Mouse (Mus musculus) myocyte (in vitro differentiated cells): ENCODE results near the gene Asphd1.

Source experiments
- CEBPB ChIP-seq: IDR thresholded peaks from 2 replicates; pipeline ENCODE4 v1.6.1; 2011; ENCODE audit warnings: mild to moderate bottlenecking, moderate library complexity; ENCODE audit not compliant: poor library complexity, insufficient read depth, severe bottlenecking
- E2F4 ChIP-seq: IDR thresholded peaks from one replicate; pipeline ENCODE4 v1.6.1; 2011; ENCODE audit warnings: mild to moderate bottlenecking, control low read depth, moderate library complexity; ENCODE audit not compliant: insufficient read depth
- MAX ChIP-seq: IDR thresholded peaks from one replicate; pipeline ENCODE4 v1.6.1; 2011; ENCODE audit warnings: low read depth, mild to moderate bottlenecking, control low read depth
- MYOD1 ChIP-seq, 3 experiments: IDR thresholded peaks; one replicate each; pipeline ENCODE4 v1.6.1; 2011; ENCODE audit warnings: control low read depth in 2 of 3, low read depth in 2 of 3, mild to moderate bottlenecking in 2 of 3, moderate library complexity in 1 of 3; ENCODE audit not compliant: insufficient read length in 2 of 3, control insufficient read depth in 1 of 3
- MYOG ChIP-seq, 3 experiments: IDR thresholded peaks; one replicate each; pipeline ENCODE4 v1.6.1; 2011; ENCODE audit warnings: control low read depth in 2 of 3, low read depth in 2 of 3, mild to moderate bottlenecking in 2 of 3; ENCODE audit not compliant: insufficient read length in 2 of 3, control insufficient read depth in 1 of 3, insufficient read depth in 1 of 3
- POLR2A ChIP-seq: IDR thresholded peaks from one replicate; pipeline ENCODE4 v1.6.1; 2011; ENCODE audit warnings: low read depth, mild to moderate bottlenecking, control low read depth, moderate library complexity; ENCODE audit not compliant: insufficient read length
- POLR2AphosphoS2 ChIP-seq: IDR thresholded peaks from one replicate; pipeline ENCODE4 v1.6.1; 2011; ENCODE audit warnings: low read depth, control low read depth; ENCODE audit not compliant: insufficient read length
- REST ChIP-seq: IDR thresholded peaks from one replicate; pipeline ENCODE4 v1.6.1; 2011; ENCODE audit warnings: mild to moderate bottlenecking, control low read depth, moderate library complexity; ENCODE audit not compliant: insufficient read depth, insufficient read length
- TCF12 ChIP-seq: IDR thresholded peaks from one replicate; pipeline ENCODE4 v1.6.1; 2011; ENCODE audit warnings: mild to moderate bottlenecking, control low read depth; ENCODE audit not compliant: poor library complexity, insufficient read depth, severe bottlenecking
- USF1 ChIP-seq: IDR thresholded peaks from one replicate; pipeline ENCODE4 v1.6.1; 2011; ENCODE audit warnings: low read depth, mild to moderate bottlenecking, control low read depth, moderate library complexity

GRCm38 (mm10) chr7:126948626-126949025 lies 756 bp downstream of the Asphd1 start:
- TF ChIP-seq POLR2A (no peak), E2F4 (no peak), POLR2AphosphoS2 (no peak), CEBPB (no peak), USF1 (no peak), MAX (no peak), MYOG (IDR thresholded peaks at IDR 0.05; ENCODE audit: control insufficient read depth in 1 of 3, insufficient read depth in 1 of 3, insufficient read length in 2 of 3, low read depth in 2 of 3) (no peak), TCF12 (no peak), MYOD1 (IDR thresholded peaks at IDR 0.05; ENCODE audit: control insufficient read depth in 1 of 3, insufficient read length in 2 of 3, low read depth in 2 of 3) (no peak), REST (no peak)
